Mouse (Mus musculus) brain, embryonic 14.5 days (tissue): ENCODE data around the gene Synpr.

ENCODE experiments used
- CTCF ChIP-seq: fragments of 200-500 bp; IDR thresholded peaks from 2 replicates; pipeline ENCODE4 v1.5.1; 2012; ENCODE audit warnings: inconsistent platforms, mild to moderate bottlenecking, moderate library complexity, borderline replicate concordance; ENCODE audit not compliant: insufficient read depth, insufficient read length; ENCODE audit errors: extremely low read depth
- POLR2A ChIP-seq: fragments of 200-500 bp; IDR thresholded peaks from 2 replicates; pipeline ENCODE4 v1.6.1; 2012; ENCODE audit warnings: mild to moderate bottlenecking, inconsistent platforms, borderline replicate concordance; ENCODE audit not compliant: poor library complexity, insufficient read depth, insufficient read length, severe bottlenecking; ENCODE audit errors: extremely low read depth

GRCm38 (mm10) chr14:13597204-13597603 is 312.6 kb downstream of the Synpr start:
- TF ChIP-seq CTCF (no peak), POLR2A (no peak)
